Mouse (Mus musculus) C2C12 (cell line): ENCODE measurements around the gene Kalrn.

Experiments
- CEBPB ChIP-seq: IDR thresholded peaks from one replicate; pipeline ENCODE4 v1.6.1; 2011; ENCODE audit warnings: low read depth, mild to moderate bottlenecking, control low read depth, moderate library complexity
- CTCF ChIP-seq: IDR thresholded peaks from one replicate; pipeline ENCODE4 v1.5.1; 2011; ENCODE audit not compliant: control insufficient read depth, insufficient read depth, insufficient read length
- MAX ChIP-seq: IDR thresholded peaks from one replicate; pipeline ENCODE4 v1.6.1; 2011; ENCODE audit warnings: mild to moderate bottlenecking, control low read depth
- MYOD1 ChIP-seq: IDR thresholded peaks from one replicate; pipeline ENCODE4 v1.6.1; 2011; ENCODE audit warnings: low read depth; ENCODE audit not compliant: control insufficient read depth, insufficient read length
- MYOG ChIP-seq: IDR thresholded peaks from one replicate; pipeline ENCODE4 v1.6.1; 2011; ENCODE audit not compliant: control insufficient read depth, insufficient read length; ENCODE audit errors: extremely low read depth
- USF1 ChIP-seq: IDR thresholded peaks from one replicate; pipeline ENCODE4 v1.6.1; 2011; ENCODE audit warnings: low read depth, mild to moderate bottlenecking, control low read depth, moderate library complexity

DNA sequence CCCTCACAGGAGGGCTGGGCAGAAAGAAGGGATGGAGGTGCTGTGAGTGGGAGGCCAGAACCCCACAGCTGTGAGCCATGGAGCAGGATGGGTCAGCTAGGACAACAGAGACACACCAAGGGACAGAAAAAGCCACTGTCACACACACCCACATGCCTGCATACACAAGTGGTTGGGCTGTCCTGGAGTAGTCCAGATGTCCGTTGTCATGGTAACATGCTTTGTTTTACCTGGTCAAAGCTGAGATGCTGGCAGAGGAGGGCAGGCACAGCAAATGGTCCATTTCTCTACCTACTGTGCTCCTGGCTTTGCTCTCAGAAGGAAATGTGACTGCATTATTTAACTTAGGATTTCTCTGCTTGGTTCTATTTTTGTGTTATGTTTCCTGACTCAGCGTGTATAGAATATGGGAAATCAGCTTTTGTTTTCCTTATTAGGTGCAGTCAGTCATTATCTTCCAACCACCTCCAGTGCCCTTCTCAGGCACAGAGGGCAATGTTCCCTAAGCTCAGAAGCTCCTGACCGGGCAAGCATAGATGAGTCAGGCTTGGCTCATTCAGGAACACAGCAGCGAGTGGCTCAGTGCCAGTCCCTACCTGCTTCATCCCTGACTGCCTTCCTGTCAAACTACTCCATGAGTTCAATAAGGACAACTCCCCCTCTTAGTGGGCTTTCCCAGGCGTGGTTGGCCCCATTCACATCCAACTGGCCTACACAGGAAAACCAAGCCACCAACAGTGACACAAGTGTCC is 183.6 kb downstream of the Kalrn start:
- no peak for TF ChIP-seq MYOD1
- no peak for TF ChIP-seq MYOG
- no peak for TF ChIP-seq CTCF
- no peak for TF ChIP-seq MAX
- TF ChIP-seq USF1: no peak
- no peak for TF ChIP-seq CEBPB
